Comparison of ENCODE assay signal across 9 mouse cellular contexts in the genomic region with DNA sequence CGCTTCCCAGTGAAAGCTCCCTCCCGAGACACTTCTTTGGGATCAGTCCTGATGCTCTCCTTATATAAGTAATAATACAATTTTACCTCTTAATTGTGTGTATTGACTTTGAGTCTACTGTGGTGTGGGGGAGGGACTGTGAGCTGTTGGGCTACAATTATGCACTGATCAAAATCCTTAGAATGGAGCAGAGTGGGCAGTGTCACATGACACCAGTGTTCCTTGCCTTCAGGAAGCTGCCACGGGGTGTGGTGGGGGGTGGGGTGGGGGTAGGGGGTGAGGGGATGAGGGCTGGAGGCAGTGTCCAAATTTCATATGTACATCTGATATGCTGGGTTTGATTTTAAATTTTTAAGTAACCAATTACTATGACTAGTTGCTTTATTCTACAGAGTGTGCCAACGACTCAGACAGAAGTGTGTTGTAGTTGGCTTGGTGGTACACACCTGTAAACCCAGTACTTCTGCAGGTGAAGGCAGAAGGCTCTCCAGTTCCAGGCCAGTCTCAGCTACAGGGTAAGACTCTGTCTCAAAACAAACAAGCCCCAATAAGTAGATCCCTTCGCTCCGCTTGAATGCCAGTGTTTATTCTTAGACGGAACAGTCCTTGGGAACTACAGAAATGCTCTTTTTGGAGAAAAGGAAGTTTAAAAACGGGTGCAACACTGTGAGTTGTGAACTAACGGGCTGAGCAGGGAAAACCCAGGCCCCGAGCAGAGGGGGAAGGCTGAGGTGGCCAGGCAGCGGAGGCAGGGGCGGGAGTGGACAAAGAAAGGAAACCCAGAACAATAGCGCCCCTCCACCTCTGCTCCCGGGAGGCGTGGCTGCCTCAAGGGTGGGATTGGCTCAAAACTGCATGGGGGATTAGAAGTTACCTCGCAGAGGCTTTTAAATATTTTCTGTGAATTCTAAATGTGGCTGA. TPM values are rescaled to one million over a fixed set of nuclear protein-coding genes. Genes with fewer than 3 reads are reported as not detected.
DNase-seq lines count a peak whose midpoint lies in the region; ATAC-seq and TF ChIP-seq lines count a peak whose summit lies in the region.
"Had no signal": no experiment of that assay in that cellular context is flagged by ENCODE, and none has a peak within 500 bp of the region (broad histone marks: within the 10 kb centered on the region; RNA-seq: fewer than 3 reads in every experiment).

No protein-coding gene starts in this region.

- peak; percentile 6 for DNase-seq in adrenal gland, adult 8-10 months
- peak; percentile 80 for DNase-seq in lung, postnatal 10 days
- DNase-seq in thymus, postnatal 36 days = no peak
- no peak for DNase-seq in cerebellum, postnatal 25 days

- H3K36me3 ChIP-seq in embryonic facial prominence, embryonic 15.5 days = no peaks in the 10 kb centered on the region
- no peaks in the 10 kb centered on the region for H3K36me3 ChIP-seq in heart, embryonic 15.5 days
- no peaks in the 10 kb centered on the region for H3K36me3 ChIP-seq in kidney, embryonic 15.5 days
- no peaks in the 10 kb centered on the region for H3K36me3 ChIP-seq in small intestine, adult 2 months (ENCODE audit: control insufficient read depth, insufficient read depth, low read length)

- no peaks in the 10 kb centered on the region for H3K27me3 ChIP-seq in embryonic facial prominence, embryonic 15.5 days
- H3K27me3 ChIP-seq in heart, embryonic 15.5 days = no peaks in the 10 kb centered on the region
- no peaks in the 10 kb centered on the region for H3K27me3 ChIP-seq in kidney, embryonic 15.5 days
- no peaks in the 10 kb centered on the region for H3K27me3 ChIP-seq in small intestine, adult 2 months (ENCODE audit: control insufficient read depth, insufficient read depth, low read length)

- peak overlapping the region; percentile 72 for H3K27ac ChIP-seq in embryonic facial prominence, embryonic 15.5 days (replicated peaks)
- H3K27ac ChIP-seq in heart, embryonic 15.5 days = peak overlapping the region; percentile 77
- peak overlapping the region; percentile 88 for H3K27ac ChIP-seq in kidney, embryonic 15.5 days
- no peak overlapping the region for H3K27ac ChIP-seq in small intestine, adult 2 months (ENCODE audit: insufficient read depth, low read depth, low read length)

- no peak for TF ChIP-seq CTCF in small intestine, adult 2 months (IDR thresholded peaks at IDR 0.05; ENCODE audit: extremely low read depth, insufficient read length, insufficient replicate concordance, low read depth, low read length)

- peak overlapping the region; percentile 28 for H3K4me3 ChIP-seq in embryonic facial prominence, embryonic 15.5 days (replicated peaks)
- peak overlapping the region; percentile 47 for H3K4me3 ChIP-seq in heart, embryonic 15.5 days
- peak overlapping the region; percentile 38 for H3K4me3 ChIP-seq in kidney, embryonic 15.5 days (replicated peaks)
- H3K4me3 ChIP-seq in small intestine, adult 2 months (ENCODE audit: low read depth, low read length) = peak overlapping the region; percentile 5; the same call in 1 of the 2 replicates
- H3K4me3 ChIP-seq: myocyte had no signal

- no peak for ATAC-seq in embryonic facial prominence, embryonic 15.5 days (ENCODE audit: insufficient number of reproducible peaks, low FRiP score, low TSS enrichment, low read depth)
- peak; percentile 72; the same call in 1 of the 2 replicates for ATAC-seq in heart, embryonic 15.5 days (replicated peaks; ENCODE audit: insufficient number of reproducible peaks, insufficient read depth, low FRiP score, low read depth)
- peak; percentile 93 for ATAC-seq in kidney, embryonic 15.5 days (replicated peaks; ENCODE audit: low FRiP score)

- no peak for TF ChIP-seq POLR2A in small intestine, adult 2 months (IDR thresholded peaks at IDR 0.05; ENCODE audit: low read depth, low read length)

- no peak overlapping the region for H3K9ac ChIP-seq in embryonic facial prominence, embryonic 15.5 days
- peak overlapping the region; percentile 27 for H3K9ac ChIP-seq in heart, embryonic 15.5 days
- H3K9ac ChIP-seq in kidney, embryonic 15.5 days = peak overlapping the region; percentile 45

- H3K4me2 ChIP-seq in embryonic facial prominence, embryonic 15.5 days (replicated peaks) = peak overlapping the region; percentile 52
- peak overlapping the region; percentile 68 for H3K4me2 ChIP-seq in heart, embryonic 15.5 days
- H3K4me2 ChIP-seq in kidney, embryonic 15.5 days = peak overlapping the region; percentile 59

- 12% methylated on average over 16 of the region's 16 CpGs for WGBS in embryonic facial prominence, embryonic 15.5 days
- WGBS in heart, embryonic 15.5 days = 17% methylated on average over 16 of the region's 16 CpGs
- 13% methylated on average over 16 of the region's 16 CpGs for WGBS in kidney, embryonic 15.5 days
- 22% methylated on average over 16 of the region's 16 CpGs for WGBS in small intestine, adult 2 months

- H3K4me1 ChIP-seq in embryonic facial prominence, embryonic 15.5 days = peaks cover 5% of the 10 kb centered on the region; the same call in 1 of the 2 replicates
- H3K4me1 ChIP-seq in heart, embryonic 15.5 days (replicated peaks) = peaks cover 5% of the 10 kb centered on the region
- peaks cover 7% of the 10 kb centered on the region for H3K4me1 ChIP-seq in kidney, embryonic 15.5 days
- no peaks in the 10 kb centered on the region for H3K4me1 ChIP-seq in small intestine, adult 2 months (ENCODE audit: control insufficient read depth, insufficient read depth, insufficient read length, low read length)

- H3K9me3 ChIP-seq in embryonic facial prominence, embryonic 15.5 days (replicated peaks) = no peaks in the 10 kb centered on the region
- H3K9me3 ChIP-seq in heart, embryonic 15.5 days (replicated peaks) = no peaks in the 10 kb centered on the region
- no peaks in the 10 kb centered on the region for H3K9me3 ChIP-seq in kidney, embryonic 15.5 days (replicated peaks)

RNA-seq across cellular contexts. Expression of a gene that starts 45.0 kb away (rescaled TPM):
- 10 to 100 TPM; 53.5 to 60.4 (median 60.2) TPM for total RNA-seq in adrenal gland, adult 8-10 months (2022)
- 74.9 and 79.6 TPM in 2 replicates for polyA plus RNA-seq in embryonic facial prominence, embryonic 15.5 days (2015; fragmentation: Nextera tagmentation; extraction: Ambion mirVana)
- 46.0 and 58.0 TPM in 2 replicates for polyA plus RNA-seq in heart, embryonic 15.5 days (2015; fragmentation: Nextera tagmentation; extraction: Ambion mirVana)
- polyA plus RNA-seq in kidney, embryonic 15.5 days (2015; fragmentation: Nextera tagmentation; extraction: Ambion mirVana) = 102 and 109 TPM in 2 replicates
- polyA plus RNA-seq in small intestine, adult 2 months (2012; rRNA removed) = 1.2 and 1.8 TPM in 2 replicates

Comparison
In these comparisons a context has a peak if more than half of its experiments do, and no peak if none do; other contexts are left out.
1. DNase-seq: peak in adrenal gland, adult 8-10 months (single experiment) and lung, postnatal 10 days (single experiment); none in thymus, postnatal 36 days (0 of 2) and cerebellum, postnatal 25 days (0 of 2).
2. RNA of a gene that starts 45.0 kb away (polyA plus RNA-seq): 102 to 109 TPM in kidney, embryonic 15.5 days, 74.9 to 79.6 TPM in embryonic facial prominence, embryonic 15.5 days and 46.0 to 58.0 TPM in heart, embryonic 15.5 days; 1.2 to 1.8 TPM in small intestine, adult 2 months; every median in the first group is over 10 times any median in the second.
3. Peak in every context shown above with its lines, with median percentiles within 50 percentile points of each other: H3K4me2 ChIP-seq and H3K4me3 ChIP-seq.